Mouse (Mus musculus) bone marrow macrophage, adult 2 months (primary cell): ENCODE data around the gene Dpp6. TPM values are rescaled to one million over a fixed set of nuclear protein-coding genes. Genes with fewer than 3 reads are reported as not detected.

Experiments used
- H3K27ac ChIP-seq: 2 replicates; pipeline ENCODE4 v1.5.1; 2012; ENCODE audit warnings: low read depth, low read length; ENCODE audit not compliant: insufficient read depth
- H3K4me1 ChIP-seq: 2 replicates; pipeline ENCODE4 v1.6.1; 2012; ENCODE audit warnings: low read length; ENCODE audit not compliant: control insufficient read depth, insufficient read depth
- H3K4me3 ChIP-seq: 2 replicates; pipeline ENCODE4 v1.5.1; 2012; ENCODE audit warnings: mild to moderate bottlenecking, low read length, moderate library complexity; ENCODE audit not compliant: insufficient read depth
- CTCF ChIP-seq: IDR thresholded peaks from 2 replicates; pipeline ENCODE4 v1.5.1; 2012; ENCODE audit warnings: low read depth, mild to moderate bottlenecking, low read length, moderate library complexity
- POLR2A ChIP-seq: IDR thresholded peaks from 2 replicates; pipeline ENCODE4 v1.6.1; 2012; ENCODE audit warnings: mild to moderate bottlenecking, low read depth, low read length, borderline replicate concordance
- polyA plus RNA-seq: library from polyadenylated mRNA; stranded (reverse); fragments of >200 nt; gene quantifications from 2 replicates; pipeline ENCODE4 v1.2.4, GENCODE M21; 2012; ENCODE audit not compliant: missing spikeins, insufficient read depth, insufficient read length

Dpp6 gene
- polyA plus RNA-seq, 1 experiment = not detected

GRCm38 (mm10) chr5:27526906-27527305 lies 709.9 kb downstream of the Dpp6 start:
- TF ChIP-seq POLR2A = no peak
- no peak for TF ChIP-seq CTCF
- Histone ChIP-seq H3K27ac (no peak overlapping the region), H3K4me1 (no peaks in the 10 kb centered on the region), H3K4me3 (no peak overlapping the region)

- Histone ChIP-seq H3K4me3 (no peak overlapping the region), H3K27ac (no peak overlapping the region), H3K4me1 (no peaks in the 10 kb centered on the region)
- no peak for TF ChIP-seq POLR2A
- TF ChIP-seq CTCF = no peak
These were observed 727.8 kb downstream of the Dpp6 start for GRCm38 (mm10) chr5:27544816-27545270.

GRCm38 (mm10) chr5:27549291-27549690 lies 732.3 kb downstream of the Dpp6 start:
- TF ChIP-seq POLR2A (no peak), CTCF (no peak)
- H3K4me3 ChIP-seq = no peak overlapping the region

GRCm38 (mm10) chr5:27565700-27566099 lies 748.7 kb downstream of the Dpp6 start:
- Histone ChIP-seq H3K27ac (no peak overlapping the region), H3K4me1 (no peaks in the 10 kb centered on the region), H3K4me3 (no peak overlapping the region)
- TF ChIP-seq POLR2A (no peak), CTCF (no peak)

More at GRCm38 (mm10) chr5:27549291-27549690, 732.3 kb downstream of the Dpp6 start:
- no peaks in the 10 kb centered on the region for H3K4me1 ChIP-seq
- H3K27ac ChIP-seq = no peak overlapping the region

GRCm38 (mm10) chr5:27587970-27588758 lies 771.2 kb downstream of the Dpp6 start:
- TF ChIP-seq CTCF = no peak
- no peaks in the 10 kb centered on the region for H3K4me1 ChIP-seq
- H3K27ac ChIP-seq = no peak overlapping the region
- no peak overlapping the region for H3K4me3 ChIP-seq

- no peak for TF ChIP-seq CTCF
- no peak for TF ChIP-seq POLR2A
- Histone ChIP-seq H3K4me1 (no peaks in the 10 kb centered on the region), H3K4me3 (no peak overlapping the region), H3K27ac (no peak overlapping the region)
These were observed 787.1 kb downstream of the Dpp6 start for GRCm38 (mm10) chr5:27604132-27604531.

GRCm38 (mm10) chr5:27615769-27616168 lies 798.8 kb downstream of the Dpp6 start:
- no peak overlapping the region for H3K27ac ChIP-seq
- no peak for TF ChIP-seq POLR2A
- TF ChIP-seq CTCF = no peak
- no peaks in the 10 kb centered on the region for H3K4me1 ChIP-seq
- no peak overlapping the region for H3K4me3 ChIP-seq

GRCm38 (mm10) chr5:27621811-27622210 lies 804.8 kb downstream of the Dpp6 start:
- TF ChIP-seq POLR2A = no peak
- TF ChIP-seq CTCF = no peak
- Histone ChIP-seq H3K4me1 (no peaks in the 10 kb centered on the region), H3K4me3 (no peak overlapping the region), H3K27ac (no peak overlapping the region)

- TF ChIP-seq POLR2A (no peak), CTCF (no peak)
- H3K27ac ChIP-seq = no peak overlapping the region
- H3K4me1 ChIP-seq = no peaks in the 10 kb centered on the region
- H3K4me3 ChIP-seq = no peak overlapping the region
These were observed 806.9 kb downstream of the Dpp6 start for GRCm38 (mm10) chr5:27623876-27624275.

- Histone ChIP-seq H3K4me3 (no peak overlapping the region), H3K4me1 (no peaks in the 10 kb centered on the region), H3K27ac (no peak overlapping the region)
- TF ChIP-seq CTCF = no peak
- no peak for TF ChIP-seq POLR2A
These were observed 815.1 kb downstream of the Dpp6 start for GRCm38 (mm10) chr5:27632151-27632550.

GRCm38 (mm10) chr5:27635941-27636340 lies 818.9 kb downstream of the Dpp6 start:
- no peak overlapping the region for H3K27ac ChIP-seq
- H3K4me3 ChIP-seq = no peak overlapping the region
- TF ChIP-seq CTCF (no peak), POLR2A (no peak)
- no peaks in the 10 kb centered on the region for H3K4me1 ChIP-seq
